Mouse (Mus musculus) bone marrow macrophage, adult 2 months (primary cell): ENCODE results near the gene Txnrd1. TPM values are rescaled to one million over a fixed set of nuclear protein-coding genes. Genes with fewer than 3 reads are reported as not detected.

Experiments
- H3K27ac ChIP-seq: 2 replicates; pipeline ENCODE4 v1.5.1; 2012; ENCODE audit warnings: low read depth, low read length; ENCODE audit not compliant: insufficient read depth
- H3K4me1 ChIP-seq: 2 replicates; pipeline ENCODE4 v1.6.1; 2012; ENCODE audit warnings: low read length; ENCODE audit not compliant: control insufficient read depth, insufficient read depth
- H3K4me3 ChIP-seq: 2 replicates; pipeline ENCODE4 v1.5.1; 2012; ENCODE audit warnings: mild to moderate bottlenecking, low read length, moderate library complexity; ENCODE audit not compliant: insufficient read depth
- CTCF ChIP-seq: IDR thresholded peaks from 2 replicates; pipeline ENCODE4 v1.5.1; 2012; ENCODE audit warnings: low read depth, mild to moderate bottlenecking, low read length, moderate library complexity
- POLR2A ChIP-seq: IDR thresholded peaks from 2 replicates; pipeline ENCODE4 v1.6.1; 2012; ENCODE audit warnings: mild to moderate bottlenecking, low read depth, low read length, borderline replicate concordance
- polyA plus RNA-seq: library from polyadenylated mRNA; stranded (reverse); fragments of >200 nt; gene quantifications from 2 replicates; pipeline ENCODE4 v1.2.4, GENCODE M21; 2012; ENCODE audit not compliant: missing spikeins, insufficient read depth, insufficient read length

Gene Txnrd1
- polyA plus RNA-seq, 1 experiment = 88.9 TPM

- TF ChIP-seq POLR2A = no peak
- no peak for TF ChIP-seq CTCF
- Histone ChIP-seq H3K4me1 (peaks cover 10% of the 10 kb centered on the region), H3K27ac (no peak overlapping the region), H3K4me3 (no peak overlapping the region)
Observed at GRCm38 (mm10) chr10:82935774-82936173, 102.0 kb downstream of the Txnrd1 start.

Other genes starting within 250 kb of the Txnrd1 start
- gene 1190007I07Rik, start 210.7 kb upstream of the Txnrd1 start, polyA plus RNA-seq = 18.5 and 18.6 TPM in 2 replicates
- 18.8 and 25.6 TPM in 2 replicates for gene Tdg, start 204.1 kb upstream of the Txnrd1 start, polyA plus RNA-seq
- gene Glt8d2, start 143.3 kb upstream of the Txnrd1 start, polyA plus RNA-seq = not detected in 2 replicates
- gene Hcfc2, start 137.8 kb upstream of the Txnrd1 start, polyA plus RNA-seq = 13.2 and 15.5 TPM in 2 replicates
- 17.1 and 19.1 TPM in 2 replicates for gene Nfyb, start 69.8 kb upstream of the Txnrd1 start, polyA plus RNA-seq
- 3.5 and 4.3 TPM in 2 replicates for gene Eid3, start 32.7 kb downstream of the Txnrd1 start, polyA plus RNA-seq
- 0.43 and 0.88 TPM in 2 replicates for gene Chst11, start 151.5 kb downstream of the Txnrd1 start, polyA plus RNA-seq